Mouse (Mus musculus) ovary, postnatal 10 days (tissue): ENCODE measurements at regions not wholly inside any gene's neighbourhood (a gene's known extent, or its start where the extent isn't known, plus 50 kb on each side); places are given as distances from the start of the nearest gene placed in this dataset.

Experiments
- DNase-seq: peaks from one replicate; pipeline ENCODE4 v3.0.0; 2022; ENCODE audit warnings: low spot score

GRCm38 (mm10) chrX:11487876-11488275 lies 160.3 kb downstream of the H2al1j start:
- DNase-seq = no peak

GRCm38 (mm10) chrX:11490146-11490693 lies 162.6 kb downstream of the H2al1j start:
- DNase-seq = no peak

- no peak for DNase-seq
These were observed 163.6 kb downstream of the H2al1j start for GRCm38 (mm10) chrX:11491235-11491634.

DNA sequence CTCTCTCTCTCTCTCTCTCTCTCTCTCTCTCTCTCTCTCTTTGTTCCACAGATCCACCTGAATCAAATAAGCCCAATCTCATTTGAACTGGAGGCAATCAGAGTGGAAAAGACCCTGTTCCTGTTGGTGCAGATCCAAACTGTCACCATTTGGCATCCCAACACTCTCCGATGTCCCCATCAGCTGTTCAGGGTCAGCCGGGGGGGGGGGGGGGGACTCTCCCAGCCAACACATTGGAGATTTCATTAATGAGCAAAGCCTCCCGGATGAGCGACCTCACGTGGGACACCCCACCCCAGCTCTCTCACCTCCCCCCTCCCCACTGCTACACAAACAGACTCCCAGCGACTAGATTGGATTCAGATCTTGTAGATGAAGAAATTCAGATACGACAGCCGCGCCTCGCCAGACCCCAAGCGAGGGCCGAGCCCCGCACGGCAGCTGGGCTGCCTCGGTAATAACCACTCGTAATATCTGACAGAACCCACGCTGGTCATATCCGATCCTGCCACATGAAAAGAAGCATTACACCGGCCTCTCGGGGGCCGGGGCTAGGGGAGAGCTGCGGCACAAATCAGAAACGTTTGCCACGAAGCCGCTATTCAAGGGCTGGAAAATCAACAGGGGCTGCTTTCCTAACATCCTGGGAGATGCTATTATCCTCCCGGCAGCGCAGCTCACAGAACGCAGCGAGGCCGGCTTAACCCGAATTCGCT lies 164.2 kb downstream of the H2al1j start:
- no peak for DNase-seq

DNA sequence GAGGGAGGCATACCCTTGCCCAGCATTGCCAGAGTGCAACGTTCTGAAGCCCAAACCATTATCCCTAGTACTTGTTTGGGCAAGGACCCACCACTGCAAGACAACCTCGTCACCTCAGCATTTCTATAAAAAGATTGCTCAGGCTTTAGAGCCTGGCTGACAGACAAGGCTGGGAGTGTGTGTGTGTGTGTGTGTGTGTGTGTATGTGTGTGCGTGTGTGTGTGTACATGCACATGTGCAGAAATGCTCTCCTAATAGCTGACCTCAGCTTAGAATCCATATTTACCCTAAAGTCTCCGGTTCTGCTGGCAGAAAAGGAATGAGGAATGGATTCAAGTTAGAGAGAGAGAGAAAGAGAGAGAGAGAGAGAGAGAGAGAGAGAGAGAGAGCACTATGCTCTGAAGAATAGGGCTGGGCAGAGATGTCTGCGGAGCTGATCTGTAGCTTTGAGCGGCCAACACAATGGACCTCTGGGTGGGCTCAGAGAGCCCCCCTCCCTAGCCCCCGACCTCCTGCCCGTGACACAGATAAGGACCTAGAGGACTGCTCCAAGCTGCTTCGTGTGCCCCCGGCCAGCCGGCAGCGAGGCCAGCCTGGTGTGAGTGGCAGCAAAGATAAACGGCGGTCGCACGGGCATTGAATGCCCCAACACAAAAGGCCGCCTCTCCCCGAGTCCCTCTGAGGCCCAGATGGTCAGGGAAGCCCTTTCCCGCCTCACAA lies 166.1 kb downstream of the H2al1j start:
- DNase-seq = no peak

DNA sequence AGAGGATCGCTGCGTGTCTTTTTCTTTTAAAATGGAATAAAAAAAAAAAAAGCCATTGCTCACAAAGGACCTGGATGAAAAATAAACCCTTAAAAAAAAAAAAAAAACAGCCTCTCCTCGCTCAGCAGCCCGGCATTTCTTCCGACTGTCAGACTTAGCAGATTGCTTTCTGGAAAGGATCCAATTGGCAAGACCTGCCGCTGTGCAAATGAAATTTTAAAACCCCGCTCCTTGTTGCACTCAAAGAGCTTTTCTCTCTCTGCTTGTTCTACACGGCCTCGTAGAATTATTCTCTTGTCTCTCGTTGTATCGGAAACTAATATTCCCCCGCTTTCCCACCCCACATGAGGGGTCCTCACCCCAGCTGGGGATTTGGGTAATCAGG lies 166.6 kb downstream of the H2al1j start:
- no peak for DNase-seq

- no peak for DNase-seq
These were observed 184.8 kb downstream of the H2al1j start for GRCm38 (mm10) chrX:11512439-11512838.

GRCm38 (mm10) chrX:11512928-11513327 lies 185.3 kb downstream of the H2al1j start:
- no peak for DNase-seq

- no peak for DNase-seq
These were observed 196.2 kb downstream of the H2al1j start for GRCm38 (mm10) chrX:11523791-11524190.

DNA sequence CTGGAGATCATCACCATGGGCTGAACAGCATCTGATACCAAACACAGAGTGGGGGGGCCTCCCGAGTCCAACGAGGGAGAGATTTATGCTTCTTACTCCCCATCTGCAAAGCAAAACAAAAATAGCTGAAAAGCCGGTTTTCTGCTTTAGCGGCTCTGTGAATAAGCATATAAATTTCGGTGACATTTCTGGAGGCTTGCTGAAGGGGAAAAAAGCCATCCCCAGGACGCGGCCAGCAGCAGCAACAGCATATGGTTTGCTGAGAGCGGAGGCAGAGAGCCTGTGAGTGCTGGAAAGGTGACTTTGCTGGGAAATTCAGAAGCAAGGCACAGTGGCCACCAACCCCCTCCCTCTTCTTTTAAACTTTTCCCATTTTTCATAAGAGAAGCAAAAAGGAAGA lies 197.7 kb downstream of the H2al1j start:
- DNase-seq = no peak

DNA sequence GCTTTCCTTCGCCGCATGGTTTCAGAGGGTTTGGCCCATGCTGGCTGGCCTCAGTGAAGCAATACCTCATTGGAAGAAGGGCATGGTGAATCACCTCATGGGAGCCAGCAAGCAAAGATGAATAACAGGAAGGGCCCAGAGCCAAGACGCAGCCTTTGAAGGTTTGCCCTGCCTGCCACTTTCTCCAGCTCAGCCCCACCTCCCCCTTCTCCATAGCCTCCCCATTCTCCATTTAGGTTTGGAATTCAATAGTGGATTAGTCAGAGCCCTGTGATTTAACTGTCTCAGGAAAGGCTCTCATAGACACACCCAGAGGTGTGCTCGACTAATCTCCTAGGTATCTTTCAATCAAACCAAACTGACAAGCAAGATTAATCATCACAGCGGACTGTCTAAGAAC lies 201.0 kb downstream of the H2al1j start:
- DNase-seq = no peak

- DNase-seq = no peak
These were observed 201.6 kb downstream of the H2al1j start for GRCm38 (mm10) chrX:11529221-11529620.

DNA sequence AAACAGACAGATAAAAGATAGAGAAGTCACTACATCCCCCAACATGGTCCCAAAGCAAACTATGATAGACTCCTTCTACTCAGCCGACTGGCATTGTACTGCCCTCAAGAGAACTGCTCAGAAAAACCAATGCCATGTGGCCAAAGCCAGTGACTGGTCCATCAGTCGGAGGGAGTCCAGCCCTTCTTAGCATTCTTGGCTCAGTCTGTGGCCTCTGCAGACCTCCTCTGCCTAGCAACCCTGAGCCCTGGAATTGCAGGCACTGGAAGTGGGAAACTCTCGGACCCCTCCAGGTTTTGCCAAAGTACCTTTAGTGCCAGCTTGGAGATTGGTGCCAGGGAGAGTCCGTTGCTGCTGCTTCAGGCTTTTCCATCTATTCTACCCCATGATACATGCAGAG lies 205.2 kb downstream of the H2al1j start:
- DNase-seq = no peak

DNA sequence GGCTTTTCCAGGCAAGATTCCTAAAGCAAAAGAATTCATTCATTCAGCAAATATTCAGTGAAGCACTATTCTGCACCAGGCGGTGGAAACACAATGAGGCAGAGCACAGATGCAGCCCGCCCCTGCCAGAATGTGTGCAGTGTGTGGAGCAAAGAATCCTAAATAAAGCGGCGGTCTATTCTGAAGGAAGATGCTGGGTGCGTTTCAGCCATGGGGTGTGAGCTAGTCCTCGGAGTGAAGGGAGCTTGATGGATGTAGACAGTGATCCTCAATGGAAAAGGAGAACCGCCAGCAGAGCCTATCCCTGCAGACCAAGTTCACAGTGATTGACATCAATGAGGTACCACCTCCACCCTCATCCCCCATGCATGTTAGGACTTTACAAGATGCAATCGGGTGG lies 206.2 kb downstream of the H2al1j start:
- DNase-seq = no peak

DNA sequence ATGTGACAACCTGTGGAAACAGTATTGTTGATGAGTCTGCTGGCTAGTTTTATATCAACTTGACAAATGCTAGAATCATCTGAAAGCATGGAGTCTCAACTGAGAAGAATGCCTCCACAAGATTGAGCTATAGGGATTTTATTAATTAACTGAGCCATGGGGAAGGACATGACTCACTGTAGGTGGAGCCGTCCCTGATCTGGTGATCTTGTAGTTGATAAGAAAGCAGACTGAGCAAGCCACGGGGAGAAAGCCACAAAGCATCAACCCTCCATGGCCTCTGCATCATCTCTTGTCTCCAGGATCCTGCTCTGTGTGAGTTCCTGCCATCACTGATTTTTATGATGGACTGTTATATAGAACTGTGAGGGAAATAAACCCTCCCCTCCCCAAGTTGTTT lies 213.4 kb downstream of the H2al1j start:
- no peak for DNase-seq

- DNase-seq = no peak
These were observed 222.7 kb downstream of the H2al1j start for GRCm38 (mm10) chrX:11550164-11550851.

GRCm38 (mm10) chrX:11552177-11552576 lies 224.6 kb downstream of the H2al1j start:
- DNase-seq = no peak

DNA sequence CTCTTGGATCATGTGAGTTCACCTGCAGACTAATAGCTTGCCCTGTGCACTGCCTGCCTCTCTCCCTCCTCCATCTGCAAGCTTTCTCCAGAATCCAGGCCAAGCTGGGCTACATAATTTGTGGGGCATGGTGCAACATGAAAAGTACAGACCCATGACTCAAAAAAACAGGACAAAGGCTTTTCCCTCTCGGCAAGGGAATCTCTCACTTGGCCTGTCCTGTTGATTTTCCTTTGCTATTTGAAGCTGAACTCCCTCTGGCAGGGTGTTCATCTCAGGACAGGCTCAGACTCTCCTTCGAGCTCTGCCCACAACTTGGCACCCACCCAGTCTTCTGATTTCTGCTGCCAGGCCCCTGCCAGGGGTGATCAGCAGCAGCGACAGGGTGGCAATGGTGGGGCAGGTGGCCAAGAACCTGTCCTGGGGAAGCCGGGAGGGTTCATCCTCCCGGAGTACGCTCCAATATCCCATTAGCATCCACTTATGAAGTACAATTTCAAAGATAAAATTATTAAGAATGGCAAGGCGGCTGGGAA lies 227.5 kb downstream of the H2al1j start:
- no peak for DNase-seq

DNA sequence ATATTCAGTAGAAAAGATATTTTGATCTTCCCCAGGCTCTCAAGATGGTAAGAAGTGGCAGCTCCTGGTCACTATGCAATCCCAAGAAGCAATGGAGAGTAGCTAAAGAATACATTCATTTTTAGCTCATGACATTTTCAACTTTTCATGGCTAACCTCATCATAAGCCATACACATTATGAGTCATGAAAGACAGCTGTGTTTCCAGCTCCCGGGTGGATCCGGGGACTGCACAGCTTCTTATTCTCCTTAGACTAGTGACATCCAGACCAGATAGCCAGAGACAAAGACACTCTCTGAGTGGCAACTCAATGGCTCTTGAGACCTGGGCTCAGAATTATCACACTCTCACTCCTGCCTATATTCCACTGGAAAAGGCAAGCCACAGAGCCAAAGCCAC lies 230.6 kb downstream of the H2al1j start:
- DNase-seq = no peak

- DNase-seq = no peak
These were observed 233.1 kb downstream of the H2al1j start for GRCm38 (mm10) chrX:11560550-11561276.

- DNase-seq = no peak
These were observed 238.3 kb downstream of the H2al1j start for GRCm38 (mm10) chrX:11565888-11566287.

GRCm38 (mm10) chrX:11567827-11568226 lies 240.2 kb downstream of the H2al1j start:
- DNase-seq = no peak
